Mouse (Mus musculus) layer of hippocampus, postnatal 14 days (tissue): ENCODE results near the gene Cdhr3. TPM values are rescaled to one million over a fixed set of nuclear protein-coding genes. Genes with fewer than 3 reads are reported as not detected.

Experiments
- DNase-seq, 2 experiments: peaks; one replicate each; pipeline ENCODE4 v3.0.0; 2021 to 2022; ENCODE audit warnings: low spot score in 2 of 2, mixed read lengths in 1 of 2
- long read RNA-seq, 2 experiments: library from polyadenylated mRNA; stranded (forward); transcript quantifications; one replicate each; pipeline ENCODE4 v2.0.0; 2021
- total RNA-seq, 2 experiments: library from RNA; stranded (reverse); gene quantifications; 2 replicates each; pipeline ENCODE4 v1.2.3; 2021

The Cdhr3 gene
- total RNA-seq = 1 to 10 TPM in 1 of 2 experiments, under 1 TPM in 1; 0.76 to 2.5 TPM
- long read RNA-seq, experiment 1 = 0 reads
- long read RNA-seq, experiment 2 = 0 reads

DNA sequence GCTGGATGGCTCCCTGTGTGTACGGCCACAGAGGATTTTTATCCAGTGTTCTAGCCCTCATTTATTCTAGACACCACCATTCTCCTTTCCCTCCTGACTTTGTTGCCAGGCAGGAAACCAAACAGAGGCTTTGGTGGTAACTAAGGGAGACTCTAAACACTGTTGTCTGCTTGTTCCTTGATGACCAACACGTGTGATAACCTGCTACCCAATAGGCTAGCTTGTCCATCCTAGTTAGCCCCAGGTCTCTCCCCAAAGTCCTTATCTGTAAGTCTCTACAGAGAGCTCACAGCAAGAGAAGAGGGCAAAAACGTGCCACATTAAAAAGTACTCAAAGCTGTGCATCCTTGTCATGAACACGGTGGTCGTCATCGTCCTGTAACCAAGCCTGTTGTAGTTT, at the start of gene Cdhr3:
TSS of gene Cdhr3 (minus strand) at position 101 of the 400 bp plus-strand sequence.
- no peak for DNase-seq

DNA sequence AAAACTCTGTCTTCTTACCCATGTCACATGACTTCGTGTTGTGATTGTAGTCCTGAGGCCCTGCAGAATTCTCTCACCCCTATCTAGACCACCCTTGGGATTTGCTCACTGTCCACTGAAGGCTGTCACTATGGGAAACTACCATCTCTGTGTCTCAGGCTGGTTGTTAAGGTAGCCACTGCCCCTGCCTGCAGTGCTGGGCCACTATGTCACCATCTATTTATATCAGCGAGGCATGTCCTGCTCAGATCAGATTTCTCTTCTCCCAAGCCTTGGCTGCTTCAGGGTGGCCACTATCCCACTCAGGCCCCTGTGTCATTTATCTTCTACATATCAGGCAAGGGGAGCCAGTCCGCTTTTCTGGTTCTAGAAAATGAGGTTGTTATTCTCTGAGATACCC, 46.4 kb upstream of the Cdhr3 start:
- DNase-seq = no peak

DNA sequence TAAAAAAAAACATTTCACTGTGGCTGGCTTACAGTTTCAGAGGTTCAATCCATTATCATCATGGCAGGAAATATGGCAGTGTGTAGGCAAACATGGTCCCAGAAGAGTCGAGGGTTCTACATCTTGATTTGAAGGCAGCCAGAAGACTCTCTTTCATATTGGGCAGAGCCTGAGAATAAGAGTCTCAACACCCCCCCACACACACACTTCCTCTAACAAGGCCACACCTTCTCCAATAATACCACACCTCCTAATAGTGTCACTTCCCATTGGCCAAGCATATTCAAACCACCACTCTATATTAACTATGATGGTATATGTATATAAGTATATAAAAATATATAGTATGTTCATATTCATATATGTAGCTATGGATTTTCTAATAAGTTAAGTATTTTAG, 45.2 kb upstream of the Cdhr3 start:
- DNase-seq = no peak

DNA sequence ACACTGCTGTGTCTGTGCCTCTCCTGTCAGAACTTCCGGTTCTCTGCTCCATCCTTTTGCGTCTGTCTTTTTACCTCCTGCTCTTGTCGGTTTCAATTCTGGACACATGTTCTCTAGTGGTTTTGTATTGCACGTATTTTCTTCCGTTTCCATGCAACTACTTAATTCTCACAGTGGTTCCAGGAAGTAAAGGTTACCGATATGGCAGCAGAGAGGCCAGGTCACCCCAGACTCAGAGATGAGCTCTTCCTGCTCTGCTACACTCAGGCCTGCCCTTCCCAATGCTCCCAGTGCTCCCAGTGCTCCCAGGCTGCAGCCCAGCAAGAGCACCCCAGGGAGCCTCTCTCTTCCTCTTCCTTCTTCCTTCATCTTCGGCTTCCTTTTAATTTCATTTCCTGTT, 39.1 kb upstream of the Cdhr3 start:
- DNase-seq = no peak

DNA sequence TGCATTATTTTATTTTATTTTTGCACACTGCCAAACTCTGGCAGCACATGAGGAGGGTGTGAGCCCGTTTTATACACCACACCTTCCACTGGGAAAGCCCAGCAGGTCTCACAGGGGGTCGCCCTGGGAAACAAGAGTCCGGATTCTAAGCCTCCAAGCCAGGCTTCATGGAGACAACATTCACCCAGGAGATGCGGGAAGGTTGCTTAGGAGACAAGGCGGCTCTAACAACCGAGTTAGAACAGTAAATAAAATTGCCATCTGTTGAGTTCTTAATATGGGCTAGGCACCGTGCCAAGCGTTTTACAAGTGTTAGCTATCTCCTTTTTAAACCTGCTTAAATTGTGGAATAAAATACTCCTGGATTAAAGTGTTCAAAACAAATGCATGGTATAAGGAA, 37.7 kb upstream of the Cdhr3 start:
- peak; percentile 51 to 80 for DNase-seq

DNA sequence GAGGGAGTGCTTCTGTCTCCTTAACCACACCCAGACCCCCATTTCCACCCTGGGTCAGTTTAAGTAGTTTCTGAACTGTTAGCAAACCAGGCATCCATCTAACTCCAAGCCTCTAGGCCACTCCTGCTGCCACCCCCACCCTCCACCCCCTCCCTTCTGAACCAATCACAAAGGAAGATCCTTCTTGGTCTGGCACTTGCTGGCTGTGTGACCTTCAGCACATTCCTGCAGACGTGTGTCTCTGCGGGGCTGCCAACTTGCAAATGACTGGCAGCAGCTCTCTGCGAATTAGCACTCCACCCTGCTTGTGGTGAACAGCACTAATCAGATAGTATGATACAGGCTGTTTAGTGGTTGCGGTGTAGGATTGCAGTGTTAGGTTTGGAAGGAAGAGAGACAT, 36.7 kb upstream of the Cdhr3 start:
- peak in 1 of 2 experiments; percentile 38 for DNase-seq

DNA sequence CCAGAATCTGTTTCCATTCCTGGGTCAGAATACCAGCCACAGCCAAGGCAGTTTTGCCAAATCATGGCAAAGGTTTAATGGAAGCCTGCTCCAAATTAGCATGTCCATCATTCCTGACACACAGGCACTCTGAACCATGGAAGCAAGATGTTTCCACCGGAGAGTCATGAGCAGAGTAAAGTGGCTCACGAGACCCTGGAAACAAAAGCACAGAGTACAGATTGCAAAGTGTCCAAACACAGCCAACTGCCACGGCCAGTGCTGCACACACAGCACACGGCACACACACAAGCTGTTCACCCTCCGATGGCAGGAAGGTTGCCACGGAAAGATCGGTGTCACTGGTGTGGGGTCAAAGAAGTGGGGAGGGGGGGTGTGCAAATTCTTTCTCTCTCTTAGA, 36.0 kb upstream of the Cdhr3 start:
- no peak for DNase-seq

DNA sequence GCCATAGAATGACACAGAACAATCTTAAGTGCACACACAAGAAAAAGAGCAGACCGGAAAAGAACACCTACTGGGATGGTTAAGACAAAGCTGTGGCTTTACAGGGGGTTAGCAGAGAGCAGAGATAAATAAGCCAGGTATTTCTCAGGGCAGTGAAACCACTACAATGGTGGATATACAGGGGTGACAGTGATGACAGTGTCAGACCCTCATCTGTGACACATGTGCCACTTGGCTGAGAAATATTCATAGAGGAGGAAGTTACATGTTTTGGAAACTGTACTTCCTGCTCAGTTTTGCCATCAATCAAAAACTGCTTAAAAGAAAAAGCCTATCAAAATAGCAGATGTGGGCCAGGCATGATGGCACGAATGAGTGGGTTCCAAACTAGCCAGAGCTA, 35.4 kb upstream of the Cdhr3 start:
- no peak for DNase-seq

DNA sequence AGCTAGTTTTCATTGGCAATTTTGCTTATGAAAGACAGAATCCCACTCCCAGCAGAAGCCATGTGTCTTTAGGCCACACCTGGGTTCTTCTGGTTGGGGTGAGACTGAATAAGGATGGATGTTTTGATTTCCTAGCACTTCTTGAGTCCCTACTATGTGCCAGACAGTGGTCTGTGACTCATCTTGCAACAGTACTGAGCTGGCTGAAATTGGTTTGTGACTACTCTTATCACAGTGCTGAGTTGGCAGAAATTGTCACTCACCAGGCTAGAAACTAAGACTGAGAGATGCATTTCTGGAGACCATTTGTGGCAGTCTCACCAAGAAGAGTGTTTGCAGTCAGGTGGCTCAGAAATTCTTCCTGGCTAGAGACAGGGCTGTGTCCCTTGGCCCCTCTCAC, 33.6 kb upstream of the Cdhr3 start:
- DNase-seq = no peak

DNA sequence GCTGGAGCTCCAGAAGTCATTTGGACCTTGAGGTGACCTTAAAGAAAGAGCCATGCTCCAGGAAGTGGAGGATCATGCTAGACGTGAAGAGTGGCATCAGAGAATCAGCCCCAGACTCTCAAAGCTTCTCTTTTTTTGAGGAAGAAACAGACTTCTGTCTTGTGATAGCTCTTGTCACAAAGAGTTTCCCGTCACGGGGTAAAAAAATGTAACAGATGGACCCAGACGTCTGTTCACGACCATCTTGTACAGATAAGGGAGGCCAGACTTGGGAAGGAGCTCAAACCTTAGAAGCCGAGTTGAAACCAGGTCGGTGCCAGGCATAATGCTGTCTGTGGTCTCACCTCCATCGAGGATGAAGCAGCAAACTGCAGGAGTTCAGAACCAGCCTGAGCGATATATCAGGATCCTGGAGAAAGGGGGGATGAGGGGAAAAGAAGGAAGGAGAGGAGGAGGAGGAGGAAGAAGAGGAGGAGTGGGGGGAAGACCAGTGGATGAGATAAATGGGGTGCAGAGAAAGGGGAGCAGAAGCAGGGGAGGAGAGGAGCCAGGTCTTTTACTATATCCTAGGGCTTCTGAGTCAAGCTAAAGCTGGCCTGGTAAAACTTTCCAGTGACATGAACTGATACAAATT, 33.0 kb upstream of the Cdhr3 start:
- no peak for DNase-seq

DNA sequence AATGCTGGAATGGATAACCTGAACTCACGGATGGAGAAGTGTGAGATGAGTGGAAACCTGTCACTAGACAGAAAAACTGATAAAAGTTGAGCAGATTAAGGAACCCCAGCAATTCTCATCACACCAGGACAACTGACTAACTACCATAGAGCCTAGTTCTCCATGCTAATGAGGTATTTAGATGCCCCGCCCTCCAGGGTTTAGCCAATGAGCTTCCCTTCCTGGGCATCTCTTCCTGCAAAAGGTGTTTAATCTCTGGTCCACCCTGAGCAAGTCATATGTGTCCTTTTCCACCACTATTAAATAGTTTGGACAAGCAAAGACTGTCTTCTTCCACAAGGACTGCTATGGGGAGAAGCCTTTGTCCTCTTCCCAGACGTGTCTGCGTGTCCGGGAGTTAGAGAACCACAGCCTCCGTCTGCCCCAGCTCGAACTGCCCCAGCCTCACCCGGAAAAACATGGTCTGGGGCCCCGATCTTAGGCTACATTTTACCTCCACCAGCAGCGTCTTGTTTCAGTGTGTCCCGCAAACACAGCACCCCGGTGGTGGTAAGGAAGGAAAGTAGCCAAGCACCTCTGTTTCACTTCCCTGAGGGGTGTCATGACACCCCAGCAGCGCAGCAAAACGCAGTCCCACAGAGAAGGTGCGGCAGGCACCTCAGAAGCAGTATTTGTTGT, 26.1 kb upstream of the Cdhr3 start:
- DNase-seq = no peak

DNA sequence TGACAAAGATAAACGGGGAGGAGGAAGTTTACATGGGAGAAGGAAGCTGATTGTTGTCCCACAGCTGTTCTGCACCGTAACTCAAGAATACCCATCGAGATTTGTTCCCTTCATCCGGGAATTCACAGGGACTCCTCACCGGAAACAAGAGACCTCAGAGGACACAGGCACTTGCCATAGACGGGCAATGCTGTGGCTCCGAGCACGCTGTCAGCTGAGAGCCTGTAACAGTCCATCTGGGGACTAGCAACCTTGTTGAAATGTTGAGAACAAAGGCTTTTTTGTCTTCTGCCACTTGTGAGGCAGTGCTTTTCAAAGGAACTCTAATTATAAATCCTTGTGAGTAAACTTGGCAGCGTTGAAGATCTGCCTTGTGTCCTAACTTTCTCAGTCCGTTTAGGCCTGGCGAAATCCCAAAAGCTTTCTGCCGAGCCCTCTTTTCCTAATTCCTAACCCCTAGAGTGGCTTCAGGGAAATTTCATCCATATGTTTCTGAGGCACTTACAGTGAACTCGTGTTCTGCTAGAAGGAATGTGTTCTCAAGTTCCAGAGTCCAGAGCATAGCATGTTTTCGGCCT, 18.3 kb upstream of the Cdhr3 start:
- DNase-seq = peak; percentile 34 to 68

DNA sequence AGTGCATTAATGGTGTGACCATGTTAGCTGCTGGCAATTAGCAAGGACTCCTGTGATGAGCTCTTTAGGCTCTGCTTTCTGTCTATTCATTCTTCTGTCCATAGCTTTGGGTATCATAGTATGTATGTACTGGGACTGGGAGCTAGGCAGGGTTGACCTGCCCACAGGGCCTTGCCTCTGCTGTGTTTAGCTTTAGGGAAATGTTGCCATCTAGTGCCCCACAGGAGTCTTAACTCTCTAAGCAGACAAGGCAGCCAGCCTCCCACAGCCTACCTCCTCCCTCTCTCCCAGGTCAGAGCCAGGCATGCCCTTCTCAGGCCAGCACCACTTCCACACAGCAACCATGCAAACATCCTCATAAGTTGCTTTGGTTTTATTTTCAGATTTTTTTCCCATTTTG, 16.9 kb upstream of the Cdhr3 start:
- DNase-seq = peak in 1 of 2 experiments; percentile 58

DNA sequence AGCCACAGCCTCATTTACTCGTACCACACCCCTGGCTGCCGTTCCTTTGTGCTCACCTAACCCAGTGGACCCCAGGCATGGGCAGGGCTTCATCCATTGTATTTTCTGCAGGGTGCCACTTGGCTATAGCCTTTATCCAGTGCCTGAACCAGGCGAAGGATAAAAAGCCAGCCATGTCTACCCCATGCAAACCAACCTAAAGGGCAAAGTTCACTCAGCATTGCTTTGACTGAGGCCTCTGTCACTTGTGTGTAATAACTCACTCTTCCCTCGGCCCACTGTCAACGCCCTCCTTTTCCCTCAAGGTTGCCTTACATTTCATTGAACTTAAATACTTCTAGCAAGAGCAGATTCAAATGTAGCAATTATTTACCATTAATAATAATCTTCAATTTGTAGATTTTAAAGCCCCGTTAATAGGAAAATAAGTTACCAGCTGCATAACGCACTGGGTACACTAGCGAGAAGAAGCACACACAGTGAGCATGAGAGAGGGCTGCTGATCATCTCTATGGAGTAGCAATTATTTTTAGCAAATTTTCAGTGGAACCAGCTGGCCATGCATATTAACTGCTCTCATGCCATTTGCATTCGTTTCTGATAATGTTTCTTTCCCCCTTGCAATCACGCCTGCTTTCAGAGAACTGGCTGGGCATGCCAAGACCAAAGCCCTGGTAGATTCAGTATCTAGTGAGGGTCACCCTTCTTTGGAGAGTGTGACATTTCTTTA, 13.9 kb upstream of the Cdhr3 start:
- DNase-seq = peak in 1 of 2 experiments; percentile 81

DNA sequence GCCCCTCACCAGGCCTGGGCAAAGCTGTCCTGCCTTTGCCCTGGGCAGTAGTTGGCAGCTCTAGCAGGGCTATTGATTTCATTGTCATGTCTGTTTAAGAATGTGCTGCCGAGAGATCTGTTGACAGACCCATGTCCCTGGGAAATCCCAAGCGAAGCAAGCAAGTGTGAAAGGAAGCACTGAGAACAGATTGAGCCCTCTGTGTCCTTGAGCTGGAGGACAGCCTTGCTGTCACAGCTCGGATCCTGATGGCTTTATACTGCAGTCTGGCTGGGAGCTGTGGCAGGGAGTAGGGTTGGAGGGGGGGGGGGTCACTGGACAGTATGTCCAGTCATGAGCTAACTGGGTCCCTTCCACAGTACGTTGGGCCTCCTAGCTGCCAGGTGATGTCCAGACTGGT, 13.0 kb upstream of the Cdhr3 start:
- no peak for DNase-seq

DNA sequence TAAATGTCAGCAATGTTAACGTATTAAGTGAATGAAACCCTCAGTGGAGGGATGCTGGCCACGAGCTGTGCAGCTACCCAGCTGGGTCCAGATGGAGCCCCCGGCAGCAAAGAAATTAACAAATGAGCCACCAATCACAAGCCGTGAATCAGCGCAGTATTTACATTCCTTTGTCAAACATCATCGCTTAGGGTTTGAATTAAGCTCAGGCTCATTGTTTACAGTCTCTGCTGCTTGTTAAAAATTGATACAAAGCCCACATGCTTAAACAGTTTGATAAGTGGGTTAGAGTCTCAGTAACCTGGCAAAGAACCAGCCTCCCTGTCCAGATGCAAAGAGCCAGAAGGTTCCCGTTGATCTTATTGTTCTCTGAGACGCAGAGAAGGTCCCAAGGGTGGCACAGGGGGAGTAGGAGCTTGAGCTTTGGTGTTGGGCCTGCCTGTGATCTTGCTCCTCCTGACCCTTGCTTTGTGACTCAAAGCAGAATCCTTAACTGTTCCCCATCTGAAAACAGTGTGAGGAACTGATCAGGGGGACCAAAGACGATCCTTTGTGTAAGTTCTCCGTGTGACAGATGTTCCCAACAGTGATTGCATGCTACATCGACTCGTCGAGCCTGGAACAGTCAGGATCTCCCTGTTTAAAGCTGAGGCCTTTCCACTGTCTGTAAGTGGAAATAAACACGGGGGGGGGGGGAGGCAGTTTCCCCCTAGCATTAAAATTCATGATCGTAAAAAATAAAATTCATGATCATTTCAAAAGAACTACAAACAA, 9.9 kb upstream of the Cdhr3 start:
- no peak for DNase-seq

DNA sequence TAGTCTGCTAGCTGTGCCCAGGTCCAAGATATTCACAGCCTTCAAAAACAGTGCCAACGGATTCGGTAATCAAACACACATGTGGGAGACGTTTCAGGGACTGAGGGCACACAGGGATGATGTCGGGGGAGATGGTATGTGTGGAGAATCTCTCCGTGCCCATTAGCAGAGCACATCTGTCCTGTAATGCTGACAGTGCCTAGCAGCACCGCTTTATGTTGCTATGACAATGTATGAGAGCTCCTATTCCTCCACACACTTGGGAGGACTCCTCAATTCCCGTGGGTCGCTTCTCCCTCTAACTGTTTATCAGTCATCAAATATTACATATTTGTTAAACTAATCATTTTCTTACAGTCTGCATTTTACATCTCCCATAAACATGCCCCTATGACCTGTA, 9.0 kb upstream of the Cdhr3 start:
- no peak for DNase-seq

DNA sequence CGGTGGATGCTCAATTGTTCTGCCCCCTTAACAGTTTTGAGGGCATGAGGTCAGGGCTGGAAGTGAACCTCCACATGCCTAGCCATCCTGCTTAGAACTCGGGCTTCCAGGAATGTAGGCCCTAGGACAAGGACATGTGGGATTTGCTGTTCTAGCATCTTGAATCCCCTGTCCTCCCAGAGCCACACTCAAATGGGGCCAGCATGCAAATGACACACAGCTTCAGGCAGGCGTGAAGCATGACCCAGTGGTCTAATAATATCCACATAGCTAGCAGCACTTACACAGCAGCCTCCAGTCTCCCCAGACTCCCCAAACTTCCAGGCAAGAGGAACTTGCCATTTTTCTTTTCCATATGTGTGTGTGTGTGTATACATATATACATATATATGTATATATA, 3.3 kb upstream of the Cdhr3 start:
- DNase-seq = no peak

DNA sequence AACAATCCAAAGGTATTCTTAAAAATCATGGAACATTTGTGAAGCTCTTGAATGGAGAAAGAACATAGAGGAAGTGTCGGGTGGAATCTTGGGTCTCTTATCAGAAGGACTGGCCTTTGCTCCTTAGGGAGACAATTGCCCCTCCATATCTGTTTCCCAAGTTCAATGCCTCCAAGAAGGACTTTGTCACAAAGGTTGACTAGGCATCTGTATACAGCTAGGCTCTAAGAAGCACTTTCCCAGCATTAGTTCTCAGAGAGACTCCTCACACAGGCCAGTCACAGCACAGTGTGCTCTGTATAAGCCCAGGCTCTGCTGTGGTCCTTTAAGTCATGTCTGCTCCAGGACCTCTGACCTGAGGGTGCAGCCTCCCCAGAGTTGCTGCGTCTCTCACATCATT, 479 bp downstream of the Cdhr3 start:
- DNase-seq = no peak

DNA sequence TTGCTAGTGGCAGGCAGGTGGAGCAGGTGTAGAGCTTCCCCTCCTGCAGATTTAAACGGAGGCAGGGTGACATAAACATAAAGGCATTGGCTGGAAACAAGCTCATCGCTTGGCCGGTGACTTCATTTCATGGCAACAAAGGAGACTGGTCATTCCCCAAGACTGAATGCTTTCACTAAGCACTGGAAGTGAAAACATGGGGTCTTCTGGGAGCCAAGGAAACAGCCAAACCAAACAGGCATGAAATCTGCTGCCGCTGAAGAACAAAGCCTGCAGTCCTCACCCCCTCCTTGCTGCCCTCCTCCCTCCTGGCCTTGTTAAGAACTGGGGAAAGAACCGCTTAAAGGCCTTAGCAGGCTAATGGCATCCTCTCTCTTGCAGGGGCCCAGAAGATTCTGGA, 6.5 kb downstream of the Cdhr3 start:
- no peak for DNase-seq

DNA sequence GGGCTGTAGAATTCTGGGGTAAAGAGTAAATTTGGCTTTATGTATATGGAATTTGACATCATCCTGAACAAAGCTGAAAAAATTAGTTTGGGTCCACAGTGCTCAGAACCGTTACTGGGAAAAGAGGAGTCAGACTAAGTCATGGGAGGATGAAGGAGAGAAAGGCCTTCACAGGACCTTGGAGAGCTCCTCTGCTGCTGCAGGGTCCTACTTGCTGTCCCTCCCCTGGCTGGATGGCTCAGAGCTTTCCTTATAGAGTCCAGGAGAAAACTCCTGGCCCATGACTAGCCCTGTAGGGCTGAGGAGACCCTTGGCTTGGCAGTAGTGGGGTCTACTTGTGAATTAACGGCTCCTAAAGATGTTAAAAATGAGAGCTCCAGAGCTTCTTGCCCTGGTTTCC, 8.0 kb downstream of the Cdhr3 start:
- DNase-seq = no peak
